Mouse (Mus musculus) lung, embryonic 14.5 days (tissue): ENCODE measurements around the gene Usp15. TPM values are rescaled to one million over a fixed set of nuclear protein-coding genes. Genes with fewer than 3 reads are reported as not detected.

Source experiments
- ATAC-seq: fragments of 200-750 bp; cut with Nextera tagmentation; 2 replicates; pipeline ENCODE4 v1.8.0; 2017; ENCODE audit warnings: mild to moderate bottlenecking, moderate TSS enrichment, moderate library complexity; ENCODE audit not compliant: insufficient read depth
- DNase-seq: peaks from one replicate; pipeline ENCODE4 v3.0.0-alpha.2; 2015
- H3K27ac ChIP-seq: fragments of 300-500 bp; sonication (generic); 2 replicates; pipeline ENCODE4 v1.5.1; 2014; ENCODE audit warnings: low read depth, mild to moderate bottlenecking, moderate library complexity
- H3K27me3 ChIP-seq: fragments of 300-500 bp; sonication (generic); 2 replicates; pipeline ENCODE4 v1.6.1; 2014; ENCODE audit warnings: low read length, control low read depth; ENCODE audit not compliant: insufficient read depth
- H3K36me3 ChIP-seq: fragments of 300-500 bp; sonication (generic); 2 replicates; pipeline ENCODE4 v1.6.1; 2014; ENCODE audit warnings: control low read depth; ENCODE audit not compliant: insufficient read depth
- H3K4me1 ChIP-seq: fragments of 300-500 bp; sonication (generic); 2 replicates; pipeline ENCODE4 v1.6.1; 2014; ENCODE audit warnings: antibody characterized with exemption, control low read depth; ENCODE audit not compliant: insufficient read depth
- H3K4me2 ChIP-seq: fragments of 300-500 bp; sonication (generic); 2 replicates; pipeline ENCODE4 v1.6.1; 2014; ENCODE audit warnings: mild to moderate bottlenecking
- H3K4me3 ChIP-seq: fragments of 300-500 bp; sonication (generic); 2 replicates; pipeline ENCODE4 v1.5.1; 2014; ENCODE audit warnings: low read depth, low read length
- H3K9ac ChIP-seq: fragments of 300-500 bp; sonication (generic); 2 replicates; pipeline ENCODE4 v1.6.1; 2014
- H3K9me3 ChIP-seq: fragments of 300-500 bp; sonication (generic); 2 replicates; pipeline ENCODE4 v1.6.1; 2016; ENCODE audit warnings: low read depth, low read length, control low read depth
- CTCF ChIP-seq: IDR thresholded peaks from 2 replicates; pipeline ENCODE4 v1.5.1; 2016; ENCODE audit warnings: antibody characterized with exemption, low read depth
- WGBS: fragments of 180-500 bp; shearing (Covaris S2); extraction: QIAGEN DNeasy Blood & Tissue Kit; methylation state at CpG from one replicate; pipeline ENCODE4 v1.1.7; 2014; 5-methylcytosine and 5-hydroxymethylcytosine counted together
- polyA plus RNA-seq: library from polyadenylated mRNA; unstranded; fragments of >200 nt; fragmentation: Nextera tagmentation; extraction: Ambion mirVana; gene quantifications from 2 replicates; pipeline ENCODE4 v1.2.1, GENCODE M21; 2014

Gene Usp15
- polyA plus RNA-seq, 1 experiment from 2014 or later, result 81.1 TPM

DNA sequence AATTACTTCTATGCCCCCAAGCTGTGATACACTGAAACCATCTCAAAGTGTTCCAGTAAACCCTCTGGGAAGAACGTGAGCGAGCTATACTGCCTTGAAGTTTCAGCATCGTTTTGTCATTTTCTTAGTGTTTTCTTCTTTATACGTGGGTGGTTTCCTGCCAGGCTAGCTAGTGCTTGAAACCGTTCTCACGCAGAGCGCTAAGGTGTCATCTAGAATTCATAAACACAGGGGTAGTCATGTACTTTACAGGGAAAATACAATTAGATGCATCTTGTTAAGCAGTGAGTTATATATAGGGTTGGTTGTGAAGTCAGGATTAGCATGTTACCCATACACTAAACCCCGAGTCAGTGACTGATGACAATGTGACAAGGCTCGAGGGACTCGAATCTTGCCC, 65.3 kb downstream of the Usp15 start:
- H3K27me3 ChIP-seq, result no peaks in the 10 kb centered on the region
- H3K4me1 ChIP-seq, result no peaks in the 10 kb centered on the region
- no peak for DNase-seq
- H3K27ac ChIP-seq, result no peak overlapping the region
- WGBS, result 90% methylated on average over 10 of the region's 10 CpGs
- H3K9ac ChIP-seq, result no peak overlapping the region
- H3K4me2 ChIP-seq, result no peak overlapping the region
- no peak for ATAC-seq
- TF ChIP-seq CTCF, result no peak
- H3K36me3 ChIP-seq, result peaks cover 57% of the 10 kb centered on the region
- no peaks in the 10 kb centered on the region for H3K9me3 ChIP-seq
- no peak overlapping the region for H3K4me3 ChIP-seq

GRCm38 (mm10) chr10:123120666-123121392, 76.0 kb downstream of the Usp15 start:
- TF ChIP-seq CTCF, result peak; percentile 29
- peaks cover 83% of the 10 kb centered on the region for H3K36me3 ChIP-seq
- H3K27ac ChIP-seq, result no peak overlapping the region

DNA sequence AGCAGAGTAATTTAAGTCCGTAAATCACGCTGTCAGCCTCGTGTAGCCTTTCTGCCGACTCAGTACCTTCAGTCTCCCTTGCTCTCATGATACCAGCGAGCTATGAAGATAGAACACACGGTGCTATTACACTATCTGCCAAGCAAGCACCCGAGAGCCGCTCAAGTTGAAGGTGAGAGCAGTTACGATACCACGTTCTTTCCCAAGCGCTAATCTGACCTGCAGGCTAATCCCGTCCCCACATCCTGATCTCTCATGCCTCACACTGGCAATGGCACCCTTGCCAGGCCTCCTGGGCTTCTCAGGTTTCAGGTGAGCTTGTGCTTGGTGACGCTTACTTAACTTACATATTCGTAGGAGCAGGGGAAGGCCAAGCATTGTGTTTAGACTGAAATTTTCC, 79.9 kb downstream of the Usp15 start:
- TF ChIP-seq CTCF, result no peak
- no peak overlapping the region for H3K9ac ChIP-seq
- ATAC-seq, result no peak
- H3K4me2 ChIP-seq, result no peak overlapping the region
- no peak for DNase-seq
- H3K9me3 ChIP-seq, result no peaks in the 10 kb centered on the region
- 77% methylated on average over 14 of the region's 14 CpGs for WGBS
- H3K4me1 ChIP-seq, result no peaks in the 10 kb centered on the region
- no peak overlapping the region for H3K4me3 ChIP-seq
- no peak overlapping the region for H3K27ac ChIP-seq
- H3K36me3 ChIP-seq, result peaks cover 65% of the 10 kb centered on the region
- no peaks in the 10 kb centered on the region for H3K27me3 ChIP-seq

More at GRCm38 (mm10) chr10:123120666-123121392, 76.0 kb downstream of the Usp15 start:
- H3K4me3 ChIP-seq, result no peak overlapping the region
- DNase-seq (no peak), ATAC-seq (no peak)
- no peaks in the 10 kb centered on the region for H3K27me3 ChIP-seq
- no peak overlapping the region for H3K9ac ChIP-seq
- no peaks in the 10 kb centered on the region for H3K4me1 ChIP-seq
- 94% methylated on average over 14 of the region's 14 CpGs for WGBS
- no peaks in the 10 kb centered on the region for H3K9me3 ChIP-seq
- no peak overlapping the region for H3K4me2 ChIP-seq

DNA sequence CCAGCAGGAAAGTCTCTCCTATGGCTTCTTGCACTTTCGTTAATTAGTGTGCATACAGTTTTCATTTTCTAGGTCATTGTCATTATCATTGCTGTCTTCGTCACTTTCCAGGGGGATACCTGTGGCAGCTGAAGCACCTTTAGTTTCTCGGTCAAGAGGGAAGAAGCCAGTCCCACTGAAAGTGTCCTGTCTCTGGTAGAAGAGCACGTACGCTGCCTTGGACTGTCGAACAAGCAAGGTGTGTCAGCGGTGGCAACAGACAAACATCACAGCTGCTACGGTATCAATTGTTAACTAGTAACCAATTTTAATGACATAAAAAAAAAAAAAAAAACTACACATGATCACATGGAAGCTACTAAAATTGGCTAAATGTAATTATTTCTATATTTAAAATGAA, 83.3 kb downstream of the Usp15 start:
- H3K27ac ChIP-seq, result no peak overlapping the region
- H3K36me3 ChIP-seq, result peaks cover 39% of the 10 kb centered on the region
- no peak for ATAC-seq
- no peak for DNase-seq
- H3K9me3 ChIP-seq, result no peaks in the 10 kb centered on the region
- H3K27me3 ChIP-seq, result no peaks in the 10 kb centered on the region
- no peak for TF ChIP-seq CTCF
- no peak overlapping the region for H3K9ac ChIP-seq
- no peaks in the 10 kb centered on the region for H3K4me1 ChIP-seq
- H3K4me3 ChIP-seq, result no peak overlapping the region
- H3K4me2 ChIP-seq, result no peak overlapping the region
- 96% methylated on average over 8 of the region's 8 CpGs for WGBS

DNA sequence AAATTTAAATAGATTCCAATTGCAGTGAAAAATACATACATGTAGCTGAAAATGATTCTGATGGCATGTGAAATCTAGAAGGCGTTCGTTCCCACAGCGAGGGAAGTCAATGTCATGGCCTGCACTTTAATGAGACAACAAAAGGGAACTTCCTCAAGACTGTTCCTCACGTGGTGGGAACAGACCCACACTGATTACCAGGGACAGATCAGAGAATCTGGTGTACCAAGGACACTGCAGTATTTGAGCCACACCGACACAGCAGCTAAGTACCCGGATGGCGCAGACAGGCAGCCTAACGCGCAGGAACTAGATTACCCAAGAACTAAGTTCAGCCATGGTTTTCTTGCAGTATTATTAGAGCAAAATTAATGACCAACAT, 84.0 kb downstream of the Usp15 start:
- no peak for TF ChIP-seq CTCF
- ATAC-seq (no peak), DNase-seq (no peak)
- Histone ChIP-seq H3K4me3 (no peak overlapping the region), H3K9ac (no peak overlapping the region), H3K4me1 (no peaks in the 10 kb centered on the region), H3K27me3 (no peaks in the 10 kb centered on the region), H3K4me2 (no peak overlapping the region), H3K27ac (no peak overlapping the region), H3K9me3 (no peaks in the 10 kb centered on the region), H3K36me3 (peaks cover 32% of the 10 kb centered on the region)
- 89% methylated on average over 9 of the region's 9 CpGs for WGBS

- no peak for DNase-seq
- peaks cover 27% of the 10 kb centered on the region for H3K36me3 ChIP-seq
- no peak overlapping the region for H3K27ac ChIP-seq
- no peak overlapping the region for H3K9ac ChIP-seq
- no peak for ATAC-seq
- H3K4me1 ChIP-seq, result no peaks in the 10 kb centered on the region
- WGBS, result 80% methylated on average over 11 of the region's 11 CpGs
- no peak for TF ChIP-seq CTCF
- no peak overlapping the region for H3K4me2 ChIP-seq
- H3K9me3 ChIP-seq, result no peaks in the 10 kb centered on the region
- H3K27me3 ChIP-seq, result no peaks in the 10 kb centered on the region
- no peak overlapping the region for H3K4me3 ChIP-seq
Observed at GRCm38 (mm10) chr10:123112056-123112786, 84.6 kb downstream of the Usp15 start.

DNA sequence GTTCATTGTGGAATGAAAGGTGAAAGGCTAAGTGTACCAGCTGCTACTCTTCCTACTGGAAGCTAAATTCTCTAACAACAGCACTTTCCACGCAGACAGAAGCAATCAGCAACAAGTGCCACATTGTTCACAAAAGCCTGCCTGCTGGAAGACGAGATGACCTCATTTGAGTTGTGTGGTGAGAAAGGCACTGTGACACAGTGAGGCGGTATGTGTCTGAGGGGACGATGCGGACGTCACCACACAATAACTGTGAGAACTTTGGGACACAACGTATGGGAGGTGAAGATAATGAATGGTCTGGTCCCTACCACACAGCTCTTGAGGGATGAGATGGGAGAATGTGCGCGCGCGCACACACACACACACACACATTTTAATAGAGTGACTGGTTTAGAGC, 86.2 kb downstream of the Usp15 start:
- DNase-seq (peak; percentile 77), ATAC-seq (peak; percentile 92)

More for the DNA sequence above, 86.2 kb downstream of the Usp15 start:
- no peak for TF ChIP-seq CTCF
- Histone ChIP-seq H3K4me1 (no peaks in the 10 kb centered on the region), H3K4me2 (no peak overlapping the region), H3K4me3 (no peak overlapping the region), H3K27me3 (no peaks in the 10 kb centered on the region), H3K27ac (no peak overlapping the region), H3K9ac (no peak overlapping the region), H3K9me3 (no peaks in the 10 kb centered on the region), H3K36me3 (peaks cover 13% of the 10 kb centered on the region; the same call in 1 of the 2 replicates)
- WGBS, result 42% methylated on average over 11 of the region's 11 CpGs
